Mouse (Mus musculus): ENCODE data around the gene Pirb. TPM values are rescaled to one million over a fixed set of nuclear protein-coding genes. Genes with fewer than 3 reads are reported as not detected.

Pirb gene
- polyA plus RNA-seq, 1 experiment from 2014 or later, result 0.87 TPM

GRCm38 (mm10) chr7:3677342-3677741 lies 42.8 kb downstream of the Pirb start, which contains the start of gene Tmc4:
Gene Tmc4 (minus strand): TSS chr7:3677553.
- Histone ChIP-seq H3K4me3 (ENCODE audit: low read length) (peak within 1 kb of the TSS; percentile 17), H3K27ac (ENCODE audit: low read depth, low read length) (no peak within 1 kb of the TSS), H3K9ac (ENCODE audit: low read depth, low read length) (peak within 1 kb of the TSS; percentile 45), H3K4me2 (replicated peaks; ENCODE audit: low read depth, low read length) (peak within 1 kb of the TSS; percentile 10; the same call in 1 of the 2 replicates), H3K36me3 (ENCODE audit: control insufficient read depth, insufficient read depth, low read length) (peaks cover 15% of the 10 kb centered on the region; the same call in 1 of the 2 replicates), H3K9me3 (ENCODE audit: control insufficient read depth, low read length) (no peaks in the 10 kb centered on the region), H3K4me1 (ENCODE audit: control insufficient read depth, insufficient read depth, low read length) (no peaks in the 10 kb centered on the region), H3K27me3 (ENCODE audit: control insufficient read depth, insufficient read depth, low read length) (no peaks in the 10 kb centered on the region)
- WGBS, result 49% methylated on average over 9 of the region's 9 CpGs
- 0 out of 2 replicates have a peak, but pooled peaks have one; percentile 32 for ATAC-seq (ENCODE audit: low FRiP score, low TSS enrichment)

- ATAC-seq (ENCODE audit: low FRiP score, low TSS enrichment), result no peak
- Histone ChIP-seq H3K4me2 (replicated peaks; ENCODE audit: low read depth, low read length) (0 out of 2 replicates have a peak overlapping the region, but pooled peaks have one; percentile 10), H3K27ac (ENCODE audit: low read depth, low read length) (no peak overlapping the region), H3K9me3 (ENCODE audit: control insufficient read depth, low read length) (no peaks in the 10 kb centered on the region), H3K9ac (ENCODE audit: low read depth, low read length) (peak overlapping the region; percentile 45; the same call in 1 of the 2 replicates), H3K27me3 (ENCODE audit: control insufficient read depth, insufficient read depth, low read length) (no peaks in the 10 kb centered on the region), H3K4me1 (ENCODE audit: control insufficient read depth, insufficient read depth, low read length) (no peaks in the 10 kb centered on the region), H3K4me3 (ENCODE audit: low read length) (peak overlapping the region; percentile 17), H3K36me3 (ENCODE audit: control insufficient read depth, insufficient read depth, low read length) (peaks cover 15% of the 10 kb centered on the region; the same call in 1 of the 2 replicates)
- WGBS, result 90% methylated on average over 12 of the region's 12 CpGs
These were observed 43.8 kb downstream of the Pirb start for GRCm38 (mm10) chr7:3676371-3676770.

GRCm38 (mm10) chr7:3675228-3675548 lies 45.0 kb downstream of the Pirb start:
- no peak overlapping the region for H3K4me3 ChIP-seq (ENCODE audit: low read length)
- H3K27ac ChIP-seq (ENCODE audit: low read depth, low read length), result no peak overlapping the region
- H3K4me1 ChIP-seq (ENCODE audit: control insufficient read depth, insufficient read depth, low read length), result no peaks in the 10 kb centered on the region
- no peak overlapping the region for H3K4me2 ChIP-seq (replicated peaks; ENCODE audit: low read depth, low read length)
- no peak overlapping the region for H3K9ac ChIP-seq (ENCODE audit: low read depth, low read length)
- no peaks in the 10 kb centered on the region for H3K27me3 ChIP-seq (ENCODE audit: control insufficient read depth, insufficient read depth, low read length)
- H3K36me3 ChIP-seq (ENCODE audit: control insufficient read depth, insufficient read depth, low read length), result peaks cover 12% of the 10 kb centered on the region; the same call in 1 of the 2 replicates
- no peak for ATAC-seq (ENCODE audit: low FRiP score, low TSS enrichment)
- no peaks in the 10 kb centered on the region for H3K9me3 ChIP-seq (ENCODE audit: control insufficient read depth, low read length)
- 80% methylated on average over 3 of the region's 3 CpGs for WGBS

- no peaks in the 10 kb centered on the region for H3K4me1 ChIP-seq (ENCODE audit: control insufficient read depth, insufficient read depth, low read length)
- H3K36me3 ChIP-seq (ENCODE audit: control insufficient read depth, insufficient read depth, low read length), result peaks cover 10% of the 10 kb centered on the region; the same call in 1 of the 2 replicates
- H3K9me3 ChIP-seq (ENCODE audit: control insufficient read depth, low read length), result no peaks in the 10 kb centered on the region
- no peak overlapping the region for H3K4me3 ChIP-seq (ENCODE audit: low read length)
- H3K9ac ChIP-seq (ENCODE audit: low read depth, low read length), result no peak overlapping the region
- peak; percentile 88 for ATAC-seq (ENCODE audit: low FRiP score, low TSS enrichment)
- H3K27ac ChIP-seq (ENCODE audit: low read depth, low read length), result no peak overlapping the region
- WGBS, result 71% methylated on average over 10 of the region's 10 CpGs
- H3K27me3 ChIP-seq (ENCODE audit: control insufficient read depth, insufficient read depth, low read length), result no peaks in the 10 kb centered on the region
- no peak overlapping the region for H3K4me2 ChIP-seq (replicated peaks; ENCODE audit: low read depth, low read length)
These were observed 45.5 kb downstream of the Pirb start for GRCm38 (mm10) chr7:3674507-3675227.

GRCm38 (mm10) chr7:3666921-3667391 lies 53.2 kb downstream of the Pirb start:
- H3K4me3 ChIP-seq (ENCODE audit: low read length), result peak overlapping the region; percentile 4; the same call in 1 of the 2 replicates
- H3K9ac ChIP-seq (ENCODE audit: low read depth, low read length), result peak overlapping the region; percentile 32; the same call in 1 of the 2 replicates
- peak overlapping the region; percentile 4; the same call in 1 of the 2 replicates for H3K4me2 ChIP-seq (replicated peaks; ENCODE audit: low read depth, low read length)

GRCm38 (mm10) chr7:3665215-3666114 lies 54.7 kb downstream of the Pirb start, which contains the start of gene Leng1:
Gene Leng1 (minus strand): TSS chr7:3665840.
- WGBS, result 5% methylated on average over 45 of the region's 45 CpGs
- H3K4me1 ChIP-seq (ENCODE audit: control insufficient read depth, insufficient read depth, low read length), result peaks cover 17% of the 10 kb centered on the region; the same call in 1 of the 2 replicates
- peak within 1 kb of the TSS; percentile 63 for H3K4me3 ChIP-seq (ENCODE audit: low read length)
- no peaks in the 10 kb centered on the region for H3K27me3 ChIP-seq (ENCODE audit: control insufficient read depth, insufficient read depth, low read length)
- H3K36me3 ChIP-seq (ENCODE audit: control insufficient read depth, insufficient read depth, low read length), result peaks cover 28% of the 10 kb centered on the region
- H3K9ac ChIP-seq (ENCODE audit: low read depth, low read length), result peak within 1 kb of the TSS; percentile 68
- H3K9me3 ChIP-seq (ENCODE audit: control insufficient read depth, low read length), result no peaks in the 10 kb centered on the region
- ATAC-seq (ENCODE audit: low FRiP score, low TSS enrichment), result peak; percentile 98
- H3K4me2 ChIP-seq (replicated peaks; ENCODE audit: low read depth, low read length), result peak within 1 kb of the TSS; percentile 53
- peak within 1 kb of the TSS; percentile 73 for H3K27ac ChIP-seq (ENCODE audit: low read depth, low read length)

More at GRCm38 (mm10) chr7:3666921-3667391, 53.2 kb downstream of the Pirb start:
- H3K27me3 ChIP-seq (ENCODE audit: control insufficient read depth, insufficient read depth, low read length), result no peaks in the 10 kb centered on the region
- peaks cover 13% of the 10 kb centered on the region for H3K36me3 ChIP-seq (ENCODE audit: control insufficient read depth, insufficient read depth, low read length)
- WGBS, result 16% methylated on average over 14 of the region's 14 CpGs
- no peaks in the 10 kb centered on the region for H3K9me3 ChIP-seq (ENCODE audit: control insufficient read depth, low read length)
- H3K4me1 ChIP-seq (ENCODE audit: control insufficient read depth, insufficient read depth, low read length), result peaks cover 17% of the 10 kb centered on the region; the same call in 1 of the 2 replicates
- no peak overlapping the region for H3K27ac ChIP-seq (ENCODE audit: low read depth, low read length)
- ATAC-seq (ENCODE audit: low FRiP score, low TSS enrichment), result no peak

- Histone ChIP-seq H3K4me2 (replicated peaks; ENCODE audit: low read depth, low read length) (peak overlapping the region; percentile 53), H3K9ac (ENCODE audit: low read depth, low read length) (peak overlapping the region; percentile 68), H3K27me3 (ENCODE audit: control insufficient read depth, insufficient read depth, low read length) (no peaks in the 10 kb centered on the region), H3K9me3 (ENCODE audit: control insufficient read depth, low read length) (no peaks in the 10 kb centered on the region), H3K4me1 (ENCODE audit: control insufficient read depth, insufficient read depth, low read length) (peaks cover 17% of the 10 kb centered on the region; the same call in 1 of the 2 replicates), H3K36me3 (ENCODE audit: control insufficient read depth, insufficient read depth, low read length) (peaks cover 36% of the 10 kb centered on the region), H3K27ac (ENCODE audit: low read depth, low read length) (peak overlapping the region; percentile 57), H3K4me3 (ENCODE audit: low read length) (peak overlapping the region; percentile 63)
- ATAC-seq (ENCODE audit: low FRiP score, low TSS enrichment), result peak; percentile 10
- 31% methylated on average over 15 of the region's 15 CpGs for WGBS
These were observed 55.5 kb downstream of the Pirb start for GRCm38 (mm10) chr7:3664524-3665214.
